8 mouse cellular contexts compared by ENCODE assay signal in the genomic region with DNA sequence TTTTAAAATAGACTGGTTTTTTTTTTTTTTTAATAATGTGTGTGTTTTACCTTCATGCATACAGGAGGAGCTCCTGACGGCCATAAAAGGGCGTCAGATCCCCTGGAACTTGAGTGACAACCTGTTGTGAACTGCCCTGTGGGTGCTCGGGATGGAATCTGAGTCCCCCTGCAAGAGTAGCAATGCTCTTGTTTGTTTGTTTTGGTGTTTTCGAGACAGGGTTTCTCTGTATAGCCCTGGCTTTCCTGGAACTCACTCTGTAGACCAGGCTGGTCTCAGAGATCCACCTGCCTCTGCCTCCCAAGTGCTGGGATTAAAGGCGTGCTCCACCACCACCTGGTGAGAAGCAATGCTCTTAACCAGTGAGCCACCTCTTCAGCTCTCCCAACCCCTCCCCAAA. TPM values are rescaled to one million over a fixed set of nuclear protein-coding genes. Genes with fewer than 3 reads are reported as not detected.
DNase-seq lines count a peak whose midpoint lies in the region; ATAC-seq lines count a peak whose summit lies in the region.

No protein-coding gene starts in this region.

- no peaks in the 10 kb centered on the region for H3K9me3 ChIP-seq in heart, embryonic 15.5 days (replicated peaks)
- H3K9me3 ChIP-seq in embryonic facial prominence, embryonic 11.5 days (replicated peaks; ENCODE audit: control insufficient read depth, low read length): no peaks in the 10 kb centered on the region
- no peaks in the 10 kb centered on the region for H3K9me3 ChIP-seq in hindbrain, embryonic 16.5 days (ENCODE audit: control insufficient read depth, low read length)
- H3K9me3 ChIP-seq in midbrain, embryonic 15.5 days: no peaks in the 10 kb centered on the region

- peak overlapping the region; percentile 73 for H3K4me2 ChIP-seq in heart, embryonic 15.5 days
- H3K4me2 ChIP-seq in embryonic facial prominence, embryonic 11.5 days (ENCODE audit: low read depth, low read length): peak overlapping the region; percentile 42; the same call in 1 of the 2 replicates
- H3K4me2 ChIP-seq in hindbrain, embryonic 16.5 days (ENCODE audit: low read length): peak overlapping the region; percentile 83
- peak overlapping the region; percentile 70 for H3K4me2 ChIP-seq in midbrain, embryonic 15.5 days

- WGBS in heart, embryonic 15.5 days: 67% methylated on average over 5 of the region's 5 CpGs
- WGBS in embryonic facial prominence, embryonic 11.5 days: 68% methylated on average over 5 of the region's 5 CpGs
- WGBS in hindbrain, embryonic 16.5 days: 70% methylated on average over 5 of the region's 5 CpGs
- WGBS in midbrain, embryonic 15.5 days: 74% methylated on average over 5 of the region's 5 CpGs

- intact Hi-C loops in heart, postnatal 14 days (cut with DNase I): no loop called here

- peaks cover 23% of the 10 kb centered on the region for H3K4me1 ChIP-seq in heart, embryonic 15.5 days (replicated peaks)
- H3K4me1 ChIP-seq in embryonic facial prominence, embryonic 11.5 days (ENCODE audit: control insufficient read depth, insufficient read depth, low read length): no peaks in the 10 kb centered on the region
- H3K4me1 ChIP-seq in hindbrain, embryonic 16.5 days (ENCODE audit: control insufficient read depth, insufficient read depth, low read depth, low read length): peaks cover 23% of the 10 kb centered on the region
- peaks cover 35% of the 10 kb centered on the region for H3K4me1 ChIP-seq in midbrain, embryonic 15.5 days

- ATAC-seq in heart, embryonic 15.5 days (replicated peaks; ENCODE audit: insufficient number of reproducible peaks, insufficient read depth, low FRiP score, low read depth): no peak
- no peak for ATAC-seq in embryonic facial prominence, embryonic 11.5 days (replicated peaks; ENCODE audit: insufficient number of reproducible peaks, low FRiP score, low TSS enrichment, low read depth)
- ATAC-seq in hindbrain, embryonic 16.5 days: no peak
- no peak for ATAC-seq in midbrain, embryonic 15.5 days (replicated peaks)

- DNase-seq in heart, postnatal 14 days: no peak
- DNase-seq in embryonic facial prominence, embryonic 11.5 days (ENCODE audit: low spot score): no peak
- DNase-seq in MN1 (ENCODE audit: low spot score): no peak
- no peak for DNase-seq in testis, postnatal 10 days (ENCODE audit: low spot score)
- DNase-seq in adrenal gland, adult 8-10 months: no peak

- peak overlapping the region; percentile 56 for H3K4me3 ChIP-seq in heart, embryonic 15.5 days
- no peak overlapping the region for H3K4me3 ChIP-seq in embryonic facial prominence, embryonic 11.5 days (ENCODE audit: low read depth, low read length)
- peak overlapping the region; percentile 50 for H3K4me3 ChIP-seq in hindbrain, embryonic 16.5 days (ENCODE audit: low read length)
- peak overlapping the region; percentile 48 for H3K4me3 ChIP-seq in midbrain, embryonic 15.5 days

- no peaks in the 10 kb centered on the region for H3K27me3 ChIP-seq in heart, embryonic 15.5 days
- H3K27me3 ChIP-seq in embryonic facial prominence, embryonic 11.5 days (ENCODE audit: control insufficient read depth, insufficient read depth, low read length): peaks cover 6% of the 10 kb centered on the region
- no peaks in the 10 kb centered on the region for H3K27me3 ChIP-seq in hindbrain, embryonic 16.5 days (replicated peaks; ENCODE audit: control insufficient read depth, insufficient read depth, low read length)
- peaks cover 3% of the 10 kb centered on the region for H3K27me3 ChIP-seq in midbrain, embryonic 15.5 days (replicated peaks)

- H3K27ac ChIP-seq in heart, embryonic 15.5 days: no peak overlapping the region; the same call in 1 of the 2 replicates
- no peak overlapping the region for H3K27ac ChIP-seq in embryonic facial prominence, embryonic 11.5 days (replicated peaks; ENCODE audit: low read depth, low read length)
- H3K27ac ChIP-seq in hindbrain, embryonic 16.5 days (ENCODE audit: low read depth, low read length): peak overlapping the region; percentile 85; the same call in 1 of the 2 replicates
- H3K27ac ChIP-seq in midbrain, embryonic 15.5 days: peak overlapping the region; percentile 89; the same call in 1 of the 2 replicates

- H3K9ac ChIP-seq in heart, embryonic 15.5 days: peak overlapping the region; percentile 70
- no peak overlapping the region for H3K9ac ChIP-seq in embryonic facial prominence, embryonic 11.5 days (replicated peaks; ENCODE audit: low read length)
- H3K9ac ChIP-seq in hindbrain, embryonic 16.5 days (ENCODE audit: low read depth, low read length): peak overlapping the region; percentile 72
- H3K9ac ChIP-seq in midbrain, embryonic 15.5 days: peak overlapping the region; percentile 59; the same call in 1 of the 2 replicates

- H3K36me3 ChIP-seq in heart, embryonic 15.5 days: no peaks in the 10 kb centered on the region
- H3K36me3 ChIP-seq in embryonic facial prominence, embryonic 11.5 days (replicated peaks; ENCODE audit: control insufficient read depth, insufficient read depth, low read depth, low read length): no peaks in the 10 kb centered on the region
- no peaks in the 10 kb centered on the region for H3K36me3 ChIP-seq in hindbrain, embryonic 16.5 days (ENCODE audit: control insufficient read depth, insufficient read depth, low read length)
- H3K36me3 ChIP-seq in midbrain, embryonic 15.5 days (replicated peaks): no peaks in the 10 kb centered on the region

RNA-seq across cellular contexts. Expression of a gene that starts 0.5 kb away (rescaled TPM):
- polyA plus RNA-seq in heart, embryonic 15.5 days (2015; fragmentation: Nextera tagmentation; extraction: Ambion mirVana): 20.9 TPM in 2 replicates
- 10 to 100 TPM; 17.9 to 18.7 TPM for total RNA-seq in heart, postnatal 14 days (2021)
- 12.7 and 17.2 TPM in 2 replicates for polyA plus RNA-seq in embryonic facial prominence, embryonic 11.5 days (2014; fragmentation: Nextera tagmentation; extraction: Ambion mirVana)
- 24.8 and 26.8 TPM in 2 replicates for polyA plus RNA-seq in hindbrain, embryonic 16.5 days (2015; fragmentation: Nextera tagmentation; extraction: Ambion mirVana)
- 31.6 and 32.6 TPM in 2 replicates for polyA plus RNA-seq in midbrain, embryonic 15.5 days (2015; fragmentation: Nextera tagmentation; extraction: Ambion mirVana)
- total RNA-seq in adrenal gland, adult 8-10 months (2022): 10 to 100 TPM; 24.6 to 53.8 (median 41.2) TPM

RNA-seq across cellular contexts. Expression of a gene that starts 18.9 kb away (rescaled TPM):
- polyA plus RNA-seq in heart, embryonic 15.5 days (2015; fragmentation: Nextera tagmentation; extraction: Ambion mirVana): 0.32 and 0.52 TPM in 2 replicates
- total RNA-seq in heart, postnatal 14 days (2021): not detected
- not detected in 2 replicates for polyA plus RNA-seq in embryonic facial prominence, embryonic 11.5 days (2014; fragmentation: Nextera tagmentation; extraction: Ambion mirVana)
- polyA plus RNA-seq in hindbrain, embryonic 16.5 days (2015; fragmentation: Nextera tagmentation; extraction: Ambion mirVana): not detected in 2 replicates
- polyA plus RNA-seq in midbrain, embryonic 15.5 days (2015; fragmentation: Nextera tagmentation; extraction: Ambion mirVana): not detected in 2 replicates
- under 1 TPM in 1 of 4 experiments, not detected in 3; 0.93 TPM for total RNA-seq in adrenal gland, adult 8-10 months (2022)

RNA-seq across cellular contexts. Expression of a gene that starts 21.5 kb away (rescaled TPM):
- 33.5 and 46.2 TPM in 2 replicates for polyA plus RNA-seq in heart, embryonic 15.5 days (2015; fragmentation: Nextera tagmentation; extraction: Ambion mirVana)
- 10 to 100 TPM; 52.4 to 54.2 TPM for total RNA-seq in heart, postnatal 14 days (2021)
- 12.9 and 13.8 TPM in 2 replicates for polyA plus RNA-seq in embryonic facial prominence, embryonic 11.5 days (2014; fragmentation: Nextera tagmentation; extraction: Ambion mirVana)
- 19.1 and 23.9 TPM in 2 replicates for polyA plus RNA-seq in hindbrain, embryonic 16.5 days (2015; fragmentation: Nextera tagmentation; extraction: Ambion mirVana)
- polyA plus RNA-seq in midbrain, embryonic 15.5 days (2015; fragmentation: Nextera tagmentation; extraction: Ambion mirVana): 20.4 and 20.9 TPM in 2 replicates
- 10 to 100 TPM; 32.1 to 64.5 (median 44.8) TPM for total RNA-seq in adrenal gland, adult 8-10 months (2022)

RNA-seq across cellular contexts. Expression of a gene that starts 55.6 kb away (rescaled TPM):
- polyA plus RNA-seq in heart, embryonic 15.5 days (2015; fragmentation: Nextera tagmentation; extraction: Ambion mirVana): 2.0 and 3.5 TPM in 2 replicates
- total RNA-seq in heart, postnatal 14 days (2021): 1 to 10 TPM; 1.9 to 2.0 TPM
- 52.4 and 53.9 TPM in 2 replicates for polyA plus RNA-seq in embryonic facial prominence, embryonic 11.5 days (2014; fragmentation: Nextera tagmentation; extraction: Ambion mirVana)
- 23.0 and 44.5 TPM in 2 replicates for polyA plus RNA-seq in hindbrain, embryonic 16.5 days (2015; fragmentation: Nextera tagmentation; extraction: Ambion mirVana)
- polyA plus RNA-seq in midbrain, embryonic 15.5 days (2015; fragmentation: Nextera tagmentation; extraction: Ambion mirVana): 65.9 and 66.3 TPM in 2 replicates
- total RNA-seq in adrenal gland, adult 8-10 months (2022): 10 to 100 TPM; 17.5 to 27.3 (median 21.7) TPM

Comparison
In these comparisons a context has a peak if more than half of its experiments do, and no peak if none do; other contexts are left out.
1. H3K27ac ChIP-seq: peak in hindbrain, embryonic 16.5 days (single experiment) and midbrain, embryonic 15.5 days (single experiment); none in heart, embryonic 15.5 days (single experiment) and embryonic facial prominence, embryonic 11.5 days (single experiment).
2. Peak in every context shown above with its lines, with median percentiles within 50 percentile points of each other: H3K4me2 ChIP-seq.